ENCODE assay signal across 28 mouse cellular contexts in genomic region chr19:47939361-47939760, GRCm38 (mm10). TPM values are rescaled to one million over a fixed set of nuclear protein-coding genes. Genes with fewer than 3 reads are reported as not detected.
DNase-seq lines count a peak whose midpoint lies in the region; ATAC-seq and TF ChIP-seq lines count a peak whose summit lies in the region.
"Had no signal": no experiment of that assay in that cellular context is flagged by ENCODE, and none has a peak within 500 bp of the region (broad histone marks: within the 10 kb centered on the region; RNA-seq: fewer than 3 reads in every experiment).

No protein-coding gene starts in this region.

- H3K4me3 ChIP-seq in forebrain, postnatal 0 days (ENCODE audit: low read depth, low read length) = no peak overlapping the region
- no peak overlapping the region for H3K4me3 ChIP-seq in forebrain, embryonic 15.5 days
- H3K4me3 ChIP-seq: embryonic facial prominence, embryonic 10.5 days; embryonic facial prominence, embryonic 13.5 days; erythroblast, embryonic 14.5 days; heart, adult 2 months; heart, embryonic 10.5 days; hindbrain, embryonic 12.5 days; hindbrain, embryonic 15.5 days had no signal

- no peak overlapping the region for H3K27ac ChIP-seq in forebrain, postnatal 0 days (ENCODE audit: low read depth, low read length)
- no peak overlapping the region for H3K27ac ChIP-seq in forebrain, embryonic 15.5 days (replicated peaks)
- H3K27ac ChIP-seq: embryonic facial prominence, embryonic 10.5 days; embryonic facial prominence, embryonic 13.5 days; heart, adult 2 months; heart, embryonic 10.5 days; hindbrain, embryonic 12.5 days; hindbrain, embryonic 15.5 days had no signal

- DNase-seq in forebrain, postnatal 0 days = peak; percentile 59
- DNase-seq in layer of hippocampus, adult 9-11 months = peak; percentile 52
- DNase-seq in layer of hippocampus, postnatal 36 days = no peak
- DNase-seq in brain, adult 2 months (ENCODE audit: low read depth, low spot score) = peak; percentile 75
- DNase-seq in yolk sac, embryonic 10.5 days (ENCODE audit: low spot score) = no peak
- DNase-seq: adrenal gland, adult 2 months; adrenal gland, postnatal 14 days; B cell, adult 2 months; cerebellum, adult 11-12 months; cerebellum, adult 8-10 months; cerebellum, postnatal 10 days; cerebellum, postnatal 36 days; embryo, embryonic 11 days; gastrocnemius, postnatal 25 days; heart, adult 2 months had no signal

- no peaks in the 10 kb centered on the region for H3K36me3 ChIP-seq in forebrain, postnatal 0 days (ENCODE audit: insufficient read depth)
- no peaks in the 10 kb centered on the region for H3K36me3 ChIP-seq in forebrain, embryonic 15.5 days
- H3K36me3 ChIP-seq: embryonic facial prominence, embryonic 10.5 days; embryonic facial prominence, embryonic 13.5 days; heart, embryonic 10.5 days; hindbrain, embryonic 12.5 days; hindbrain, embryonic 15.5 days had no signal

- no peak for TF ChIP-seq CTCF in forebrain, postnatal 0 days (IDR thresholded peaks at IDR 0.05; ENCODE audit: low read depth)

- no peak overlapping the region for H3K4me2 ChIP-seq in forebrain, postnatal 0 days (ENCODE audit: low read depth)
- H3K4me2 ChIP-seq in forebrain, embryonic 15.5 days (replicated peaks) = no peak overlapping the region
- H3K4me2 ChIP-seq: embryonic facial prominence, embryonic 13.5 days; hindbrain, embryonic 12.5 days; hindbrain, embryonic 15.5 days had no signal

- ATAC-seq in forebrain, postnatal 0 days = peak; percentile 14; the same call in 1 of the 2 replicates
- no peak for ATAC-seq in forebrain, embryonic 15.5 days (replicated peaks)
- ATAC-seq: forebrain, embryonic 14.5 days; intestine, postnatal 0 days had no signal

- H3K9ac ChIP-seq in forebrain, postnatal 0 days = no peak overlapping the region
- no peak overlapping the region for H3K9ac ChIP-seq in forebrain, embryonic 15.5 days (replicated peaks)
- H3K9ac ChIP-seq: embryonic facial prominence, embryonic 13.5 days; hindbrain, embryonic 12.5 days; hindbrain, embryonic 15.5 days had no signal

- H3K9me3 ChIP-seq in forebrain, postnatal 0 days (ENCODE audit: low read length) = no peaks in the 10 kb centered on the region
- H3K9me3 ChIP-seq in forebrain, embryonic 15.5 days = no peaks in the 10 kb centered on the region
- H3K9me3 ChIP-seq: embryonic facial prominence, embryonic 10.5 days; embryonic facial prominence, embryonic 13.5 days; heart, embryonic 10.5 days; hindbrain, embryonic 12.5 days; hindbrain, embryonic 15.5 days had no signal

- WGBS in forebrain, postnatal 0 days = 33% methylated on average over 6 of the region's 6 CpGs
- 40% methylated on average over 6 of the region's 6 CpGs for WGBS in forebrain, embryonic 15.5 days

- H3K4me1 ChIP-seq in forebrain, postnatal 0 days (ENCODE audit: insufficient read depth) = peaks cover 2% of the 10 kb centered on the region; the same call in 1 of the 2 replicates
- H3K4me1 ChIP-seq in forebrain, embryonic 15.5 days = peaks cover 16% of the 10 kb centered on the region

- no peaks in the 10 kb centered on the region for H3K27me3 ChIP-seq in forebrain, postnatal 0 days (ENCODE audit: insufficient read depth, low read length)
- H3K27me3 ChIP-seq in forebrain, embryonic 15.5 days = peaks cover 7% of the 10 kb centered on the region; the same call in 1 of the 2 replicates
- H3K27me3 ChIP-seq: hindbrain, embryonic 15.5 days had no signal

RNA-seq across cellular contexts. Expression of gene Cfap58, which starts 1.9 kb away (rescaled TPM):
- 0.46 and 2.6 TPM in 2 replicates for total RNA-seq in forebrain, postnatal 0 days (2014; rRNA removed)
- 0.42 and 0.62 TPM in 2 replicates for polyA plus RNA-seq in forebrain, postnatal 0 days (2015; fragmentation: Nextera tagmentation; extraction: Ambion mirVana)
- 0.32 and 0.37 TPM in 2 replicates for polyA plus RNA-seq in forebrain, embryonic 15.5 days (2015; fragmentation: Nextera tagmentation; extraction: Ambion mirVana)
- under 1 TPM; 0.30 to 0.35 TPM for total RNA-seq in layer of hippocampus, postnatal 36 days (2021)
- total RNA-seq: adrenal gland, adult 2 months; adrenal gland, postnatal 14 days; gastrocnemius, adult 8-10 months; gastrocnemius, postnatal 25 days; hematopoietic stem cell, adult 5-6 weeks; MEL had no signal
- polyA plus RNA-seq: adrenal gland, adult 2 months; embryonic facial prominence, embryonic 10.5 days; erythroblast, embryonic 14.5 days; intestine, embryonic 14.5 days; intestine, postnatal 0 days had no signal

RNA-seq across cellular contexts. Expression of gene Itprip, which starts 20.3 kb away (rescaled TPM):
- 3.8 and 4.9 TPM in 2 replicates for total RNA-seq in forebrain, postnatal 0 days (2014; rRNA removed)
- 2.2 and 2.4 TPM in 2 replicates for polyA plus RNA-seq in forebrain, postnatal 0 days (2015; fragmentation: Nextera tagmentation; extraction: Ambion mirVana)
- polyA plus RNA-seq in forebrain, embryonic 15.5 days (2015; fragmentation: Nextera tagmentation; extraction: Ambion mirVana) = 7.7 and 8.6 TPM in 2 replicates
- 1 to 10 TPM; 1.0 to 1.9 TPM for total RNA-seq in layer of hippocampus, postnatal 36 days (2021)

RNA-seq across cellular contexts. Expression of gene Cfap43, which starts 20.3 kb away (rescaled TPM):
- total RNA-seq in forebrain, postnatal 0 days (2014; rRNA removed) = 2.1 and 2.3 TPM in 2 replicates
- polyA plus RNA-seq in forebrain, postnatal 0 days (2015; fragmentation: Nextera tagmentation; extraction: Ambion mirVana) = 0.99 and 1.8 TPM in 2 replicates
- polyA plus RNA-seq in forebrain, embryonic 15.5 days (2015; fragmentation: Nextera tagmentation; extraction: Ambion mirVana) = 0.82 and 2.6 TPM in 2 replicates
- 1 to 10 TPM; 1.2 to 1.7 TPM for total RNA-seq in layer of hippocampus, postnatal 36 days (2021)
- total RNA-seq: adrenal gland, adult 2 months; adrenal gland, postnatal 14 days; gastrocnemius, adult 8-10 months; gastrocnemius, postnatal 25 days; heart, adult 2 months had no signal
- polyA plus RNA-seq: adrenal gland, adult 2 months; erythroblast, embryonic 14.5 days had no signal

Comparison
In these comparisons a context has a peak if more than half of its experiments do, and no peak if none do; other contexts are left out.
1. DNase-seq: peak in forebrain, postnatal 0 days (single experiment), layer of hippocampus, adult 9-11 months (single experiment) and brain, adult 2 months (single experiment); none in layer of hippocampus, postnatal 36 days (0 of 2) and yolk sac, embryonic 10.5 days (single experiment).